Mouse (Mus musculus): ENCODE measurements around the gene Fam122a.

Gene Fam122a

GRCm38 (mm10) chr19:24490275-24490674 is 13.1 kb upstream of the Fam122a start:
- DNase-seq (ENCODE audit: low spot score): no peak

GRCm38 (mm10) chr19:24486433-24487296 is 9.5 kb upstream of the Fam122a start:
- DNase-seq (ENCODE audit: low spot score): peak; percentile 84

DNA sequence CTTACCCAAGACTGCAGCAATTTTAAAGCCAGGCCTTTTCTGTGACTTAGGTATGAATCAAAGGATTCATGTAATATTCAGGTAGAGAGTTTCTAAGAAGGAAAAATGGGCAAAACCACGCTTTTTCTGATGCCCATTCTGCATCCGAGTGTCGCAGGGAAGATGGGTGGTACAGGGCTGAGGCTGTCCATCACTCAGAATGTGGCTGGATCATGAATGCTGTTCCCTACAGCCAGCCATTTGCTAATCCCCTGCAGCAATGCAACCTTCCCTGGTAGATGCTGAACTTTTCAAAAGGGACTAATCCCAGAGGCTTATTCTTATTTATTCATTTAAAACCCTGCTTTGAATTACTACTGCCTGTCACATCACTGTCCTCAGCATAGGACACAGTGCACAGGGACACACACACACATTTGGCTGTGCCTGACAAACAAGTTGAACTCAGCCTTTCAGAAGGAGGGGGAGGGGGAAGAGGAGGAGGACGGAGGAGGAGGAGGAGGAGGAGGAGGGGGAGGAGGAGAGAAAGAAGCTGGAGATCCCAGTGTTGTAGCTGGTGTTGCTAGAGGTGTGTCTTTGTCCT is 7.5 kb upstream of the Fam122a start:
- no peak for DNase-seq (ENCODE audit: low spot score)

GRCm38 (mm10) chr19:24480916-24481315 is 3.8 kb upstream of the Fam122a start:
- DNase-seq (ENCODE audit: low spot score): no peak

- DNase-seq (ENCODE audit: low spot score): no peak
Observed at GRCm38 (mm10) chr19:24476461-24476860, 695 bp downstream of the Fam122a start.

DNA sequence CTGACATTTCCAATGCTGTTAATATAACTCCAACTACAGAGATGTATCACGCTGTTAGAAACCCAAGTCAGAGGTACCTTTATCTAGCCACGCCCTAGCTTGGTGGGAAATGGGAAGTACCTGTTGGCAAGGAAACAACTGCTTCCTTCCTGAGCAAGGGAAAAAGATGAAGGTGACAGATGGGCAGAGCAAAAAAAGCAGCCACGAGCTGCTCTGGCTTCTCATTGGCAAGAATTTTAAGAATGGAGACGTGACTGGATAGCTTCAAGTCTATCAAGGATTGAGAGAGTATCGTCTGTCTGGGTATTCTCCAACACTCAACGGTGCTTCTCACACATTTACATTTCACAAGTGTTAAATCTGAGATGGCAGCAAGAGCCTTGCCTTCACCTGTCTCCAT is 1.9 kb downstream of the Fam122a start:
- DNase-seq (ENCODE audit: low spot score): no peak

DNA sequence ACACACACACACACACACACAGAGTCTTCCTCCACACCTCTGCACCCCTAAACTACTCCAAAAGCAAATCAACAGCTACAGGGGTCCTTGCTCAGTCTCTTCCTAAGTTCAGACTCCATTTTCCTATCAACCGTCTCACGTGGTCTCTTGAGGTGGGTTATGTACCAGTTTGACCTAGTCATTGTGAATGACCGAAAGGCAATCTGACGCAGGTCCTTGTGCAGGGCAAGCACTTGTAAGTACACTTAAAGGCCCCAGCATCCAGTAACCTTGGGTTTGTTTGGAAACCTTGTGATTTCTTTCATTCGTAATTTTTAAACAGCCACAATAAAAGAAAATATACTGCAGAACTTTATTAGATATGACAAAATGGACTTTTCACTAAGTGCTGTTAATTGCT is 4.6 kb downstream of the Fam122a start:
- no peak for DNase-seq (ENCODE audit: low spot score)

DNA sequence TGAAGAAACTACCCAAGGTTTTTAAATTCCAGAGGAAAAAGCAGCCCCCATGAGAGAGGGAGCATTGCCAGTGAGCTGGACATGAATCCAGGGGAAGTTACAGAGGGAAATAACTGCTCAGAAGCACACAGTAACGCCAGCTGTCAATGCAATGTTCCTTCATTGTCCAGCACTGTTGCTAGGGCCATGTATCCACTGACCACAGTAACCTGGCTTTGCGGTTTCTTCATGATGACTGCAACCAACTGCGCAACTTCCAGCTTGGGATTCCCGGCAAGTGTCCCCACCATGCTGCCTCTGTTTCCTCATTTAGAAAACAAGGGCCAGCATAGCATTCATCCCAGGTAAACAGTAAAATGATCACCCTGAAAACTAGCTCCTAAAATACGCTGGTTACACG is 5.6 kb downstream of the Fam122a start:
- DNase-seq (ENCODE audit: low spot score): no peak

- DNase-seq (ENCODE audit: low spot score): no peak
Observed at GRCm38 (mm10) chr19:24469216-24469615, 7.9 kb downstream of the Fam122a start.

- DNase-seq (ENCODE audit: low spot score): no peak
Observed at GRCm38 (mm10) chr19:24468616-24469015, 8.5 kb downstream of the Fam122a start.

DNA sequence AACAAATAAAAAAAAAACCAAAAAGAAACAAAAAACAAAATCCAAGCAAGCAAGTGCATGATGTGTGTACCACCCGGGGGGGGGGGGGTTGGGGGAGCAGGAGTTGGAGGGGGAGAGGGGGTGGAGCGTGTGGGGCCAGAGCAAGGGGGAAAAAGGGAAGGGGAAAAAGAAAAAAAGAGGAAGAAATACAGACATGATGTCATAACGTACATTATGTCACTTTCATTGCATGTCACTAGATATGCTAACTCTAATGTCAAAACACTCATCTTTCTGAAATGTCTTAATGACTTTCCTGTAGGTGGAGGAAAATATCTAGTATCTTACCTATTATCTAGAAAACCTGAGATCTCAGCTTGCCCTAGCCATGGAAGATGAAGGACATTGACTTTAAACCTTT is 14.1 kb downstream of the Fam122a start:
- DNase-seq (ENCODE audit: low spot score): no peak

DNA sequence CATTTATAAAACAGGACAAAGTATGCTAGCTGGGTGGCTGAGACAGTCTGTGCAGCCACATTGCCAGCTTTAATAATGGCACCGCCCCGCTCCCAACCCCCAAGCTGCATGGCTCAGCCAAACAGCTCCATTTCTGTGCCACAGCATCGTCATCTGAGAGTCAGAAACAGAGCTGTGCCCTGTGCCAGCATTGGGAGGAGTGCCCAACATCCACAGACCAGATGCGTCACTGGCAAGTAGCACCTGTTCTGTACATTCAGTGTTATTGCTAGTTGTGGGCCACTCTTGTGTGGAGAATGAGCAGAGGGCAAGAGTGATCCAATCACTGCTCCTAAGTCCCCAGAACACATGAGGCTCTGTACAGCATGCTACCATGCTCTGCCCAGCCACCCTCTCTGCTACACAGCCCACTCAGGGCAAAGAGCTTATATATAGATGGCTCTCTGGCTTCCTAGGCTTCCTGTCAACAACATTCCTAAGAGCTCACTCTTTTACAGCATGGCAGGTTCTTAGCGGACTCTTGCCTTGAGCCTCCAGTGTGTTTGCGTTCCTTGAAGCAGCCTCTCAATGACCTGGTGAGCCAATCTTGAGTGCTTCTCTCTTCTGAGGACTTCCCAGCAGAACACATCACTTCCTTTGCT is 20.4 kb downstream of the Fam122a start:
- DNase-seq (ENCODE audit: low spot score): no peak

- DNase-seq (ENCODE audit: low spot score): no peak
Observed at GRCm38 (mm10) chr19:24455249-24455960, 21.8 kb downstream of the Fam122a start.

DNA sequence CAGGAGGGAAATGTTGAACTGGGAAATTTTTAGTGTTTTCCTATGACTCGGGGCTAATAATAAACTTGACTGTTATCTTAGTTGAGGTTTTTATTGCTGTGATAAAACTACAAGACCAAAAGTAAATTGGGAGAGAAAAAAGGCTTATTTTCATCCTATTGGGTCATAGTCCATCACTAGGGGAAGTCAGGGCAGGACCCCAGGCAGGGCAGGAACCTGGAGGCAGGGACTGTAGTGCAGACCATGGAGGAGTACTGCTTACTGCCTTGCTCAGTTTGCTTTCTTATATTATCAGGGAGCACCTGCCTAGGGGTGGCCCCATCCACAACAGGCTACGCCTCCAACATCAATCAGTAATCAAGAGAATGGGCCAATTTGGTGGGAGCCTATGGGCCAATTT is 22.7 kb downstream of the Fam122a start:
- DNase-seq (ENCODE audit: low spot score): no peak

DNA sequence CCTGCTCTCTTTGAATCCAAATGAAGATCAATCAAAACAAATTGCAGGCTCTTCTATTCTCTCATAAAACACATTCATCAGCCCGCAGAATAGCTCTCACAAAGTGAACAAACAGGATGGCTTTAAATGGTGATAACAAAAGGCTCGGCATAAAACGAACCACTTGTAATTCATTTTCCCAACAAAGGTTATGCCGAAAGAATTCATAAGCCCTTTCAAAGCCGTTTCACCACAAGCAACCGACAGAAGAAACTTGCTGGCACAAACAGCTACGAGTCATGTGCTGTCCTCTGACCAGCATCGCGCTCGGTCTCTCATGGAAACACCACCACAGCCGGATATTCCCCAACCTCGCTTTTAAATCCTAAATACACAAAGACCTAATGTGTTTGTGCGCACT is 23.8 kb downstream of the Fam122a start:
- DNase-seq (ENCODE audit: low spot score): no peak

DNA sequence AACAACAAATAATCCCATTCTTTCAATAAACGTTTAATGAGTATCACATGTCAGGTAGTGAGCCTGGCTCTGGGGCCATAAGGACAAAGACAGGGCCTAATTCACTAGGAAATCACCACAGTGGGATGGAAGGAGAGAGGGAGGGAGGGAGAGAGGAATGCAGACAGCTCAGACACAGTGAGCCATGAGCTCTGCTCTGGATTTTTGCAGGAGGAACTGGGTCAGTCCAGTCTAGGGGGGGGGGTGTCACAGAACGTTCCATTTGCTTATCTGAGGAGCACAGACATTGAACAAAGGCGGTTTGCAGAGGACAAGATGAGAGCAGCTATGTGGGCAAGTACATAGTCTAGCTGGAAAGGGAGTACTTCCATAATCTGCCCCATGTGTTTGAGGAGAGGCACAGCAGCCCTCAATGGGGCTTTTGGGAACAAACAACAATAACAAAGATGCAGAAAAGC is 24.7 kb downstream of the Fam122a start:
- DNase-seq (ENCODE audit: low spot score): peak; percentile 36

GRCm38 (mm10) chr19:24451626-24452025 is 25.5 kb downstream of the Fam122a start:
- no peak for DNase-seq (ENCODE audit: low spot score)

DNA sequence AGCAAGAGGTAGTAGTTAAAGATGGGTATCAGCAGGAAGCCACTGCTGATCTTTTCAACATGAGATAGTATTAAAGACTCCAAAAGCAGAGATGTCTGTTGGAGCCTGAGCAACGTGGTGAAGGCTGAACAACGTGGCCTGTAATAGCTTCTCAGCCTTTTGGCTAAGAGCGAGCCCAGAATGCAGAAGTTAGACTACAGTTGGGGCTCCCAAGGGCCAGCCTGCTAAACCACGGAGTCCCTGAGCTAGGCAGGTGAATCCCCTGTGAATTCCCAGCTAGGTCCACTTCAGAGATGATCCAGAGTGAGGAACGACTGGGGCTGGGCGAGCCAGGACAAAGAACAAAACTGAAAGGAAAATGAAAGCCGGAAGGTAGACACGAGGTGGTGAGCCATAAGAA is 26.4 kb downstream of the Fam122a start:
- no peak for DNase-seq (ENCODE audit: low spot score)

- DNase-seq (ENCODE audit: low spot score): no peak
Observed at GRCm38 (mm10) chr19:24444322-24444721, 32.8 kb downstream of the Fam122a start.

DNA sequence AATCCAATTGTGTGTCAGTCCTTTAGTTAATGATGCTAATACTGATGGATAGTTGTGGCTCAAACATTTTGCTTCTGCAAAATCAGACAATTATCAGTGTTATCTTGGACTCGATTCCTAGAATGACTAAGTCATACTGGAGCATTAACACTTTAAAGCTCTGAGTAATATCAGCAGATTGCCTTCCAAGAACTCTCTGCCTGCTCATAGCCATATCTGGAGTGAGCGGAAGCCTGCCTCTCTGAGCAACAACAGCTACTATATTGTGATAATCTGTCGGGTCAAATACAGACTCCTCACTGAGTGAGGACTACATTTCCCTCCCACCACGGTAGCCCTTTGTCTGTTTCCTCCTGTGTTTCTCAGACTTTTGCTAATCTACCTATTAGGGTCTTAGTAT is 37.4 kb downstream of the Fam122a start:
- no peak for DNase-seq (ENCODE audit: low spot score)

- DNase-seq (ENCODE audit: low spot score): no peak
Observed at GRCm38 (mm10) chr19:24434291-24434690, 42.9 kb downstream of the Fam122a start.

GRCm38 (mm10) chr19:24432447-24432846 is 44.7 kb downstream of the Fam122a start:
- DNase-seq (ENCODE audit: low spot score): no peak
